Mouse (Mus musculus) thymus, postnatal 25 days (tissue): Measurements from ENCODE around the gene Rom1.
"Not testable (repeated sequence)": the region's sequence is repeated elsewhere in the genome, so short reads cannot be mapped to it uniquely, and the experiment has no call there.

Experiments
- DNase-seq: peaks from one replicate; pipeline ENCODE4 v3.0.0; 2022

The Rom1 gene

GRCm38 (mm10) chr19:8896231-8896630, 32.9 kb downstream of the Rom1 start:
- not testable (repeated sequence) for DNase-seq

GRCm38 (mm10) chr19:8895397-8895960, 33.7 kb downstream of the Rom1 start:
- DNase-seq: no peak

GRCm38 (mm10) chr19:8892829-8893766, 36.1 kb downstream of the Rom1 start, which contains the start of gene Ints5:
Ints5 (plus strand) TSS chr19:8893005.
- peak; percentile 87 for DNase-seq

- peak; percentile 95 for DNase-seq
Observed at GRCm38 (mm10) chr19:8888511-8889385, 40.4 kb downstream of the Rom1 start, which contains the start of the genes 1810009A15Rik and Gm49416. 1810009A15Rik (plus strand) TSS chr19:8888853. Gm49416 (plus strand) TSS chr19:8888926.

GRCm38 (mm10) chr19:8887585-8888463, 41.3 kb downstream of the Rom1 start:
- no peak for DNase-seq

GRCm38 (mm10) chr19:8886916-8887584, 42.1 kb downstream of the Rom1 start:
- no peak for DNase-seq

GRCm38 (mm10) chr19:8883616-8884015, 45.5 kb downstream of the Rom1 start, which contains the start of the genes Lbhd1 and Gm49403:
Lbhd1 (plus strand) TSS chr19:8883732.
Gm49403 (plus strand) TSS chr19:8883930.
- DNase-seq: no peak

- DNase-seq: no peak
Observed at GRCm38 (mm10) chr19:8881034-8881392, 48.1 kb downstream of the Rom1 start.

GRCm38 (mm10) chr19:8880311-8881033, 48.7 kb downstream of the Rom1 start, which contains the start of gene Uqcc3:
Uqcc3 (minus strand) TSS chr19:8880923.
- DNase-seq: peak; percentile 93
